Mouse (Mus musculus) lung, adult 10 weeks (tissue): ENCODE data around the gene Stk11. TPM values are rescaled to one million over a fixed set of nuclear protein-coding genes. Genes with fewer than 3 reads are reported as not detected.

Source experiments
- polyA plus RNA-seq: library from polyadenylated mRNA; stranded (reverse); fragments of 350-450 nt; fragmentation: Illumina TruSeq; extraction: RNeasy Lipid Tissue Mini Kit (QIAGEN cat#74804); gene quantifications from one replicate; pipeline ENCODE4 v1.2.3, GENCODE M21; 2014; ENCODE audit warnings: low read depth, low replicate concordance; ENCODE audit not compliant: insufficient read depth

Stk11 gene
- polyA plus RNA-seq = 98.1 TPM

DNA sequence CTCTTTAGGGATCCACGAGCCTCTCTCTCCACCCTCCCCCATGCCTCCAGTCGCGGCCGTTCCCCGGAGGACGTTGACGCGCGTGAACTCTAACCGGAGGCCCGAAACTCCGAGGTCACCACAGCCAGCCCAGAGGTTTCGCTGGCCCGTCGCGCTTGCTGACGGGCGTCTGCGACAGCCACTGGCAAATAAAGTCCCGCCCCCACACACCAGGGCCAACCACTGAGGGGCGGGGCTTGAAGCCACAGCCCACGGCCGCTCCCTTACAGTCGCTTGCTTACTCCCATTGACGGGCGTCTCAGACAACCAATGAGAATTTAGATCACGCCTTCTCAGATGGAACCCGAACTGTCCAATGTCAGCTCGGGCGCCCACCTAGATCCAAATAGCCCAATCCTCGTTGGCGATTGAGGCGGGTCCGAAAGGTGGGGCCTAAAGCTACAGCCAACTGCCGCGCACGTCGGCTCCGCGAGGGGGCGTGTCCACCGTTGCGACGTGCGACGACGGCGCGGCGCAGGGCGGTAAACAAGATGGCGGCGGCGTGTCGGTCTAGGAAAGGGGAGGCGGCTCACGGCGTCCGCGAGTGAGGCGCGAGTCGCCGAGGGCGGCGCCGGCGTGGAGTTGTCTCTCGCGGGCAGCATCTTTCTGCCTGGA is at the start of gene Stk11:
Gene Stk11 (plus strand): TSS at position 514 of the 654 bp plus-strand sequence.

DNA sequence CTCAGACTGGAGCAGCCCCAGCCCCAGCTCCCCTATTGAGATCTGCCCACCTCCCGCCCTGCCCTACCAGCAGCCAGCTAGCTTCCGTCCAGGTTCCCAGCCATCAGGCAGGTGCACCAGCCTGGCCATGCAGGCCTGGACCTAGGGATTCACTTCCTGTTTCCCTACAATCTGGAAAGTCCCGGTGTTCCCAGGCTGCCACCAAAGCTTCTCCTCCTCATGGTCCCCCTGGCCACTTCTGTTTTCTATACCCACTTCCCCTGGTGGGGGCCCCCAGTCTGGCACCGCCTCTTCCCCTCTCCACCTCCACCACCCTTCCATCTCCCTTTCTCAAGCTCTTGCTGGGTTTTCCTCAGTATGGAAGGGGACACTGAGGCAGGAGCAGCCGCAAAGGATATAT is 10.1 kb upstream of the Stk11 start, which contains the start of gene Sbno2:
Gene Sbno2 (minus strand): TSS at position 112 of the 400 bp plus-strand sequence.

DNA sequence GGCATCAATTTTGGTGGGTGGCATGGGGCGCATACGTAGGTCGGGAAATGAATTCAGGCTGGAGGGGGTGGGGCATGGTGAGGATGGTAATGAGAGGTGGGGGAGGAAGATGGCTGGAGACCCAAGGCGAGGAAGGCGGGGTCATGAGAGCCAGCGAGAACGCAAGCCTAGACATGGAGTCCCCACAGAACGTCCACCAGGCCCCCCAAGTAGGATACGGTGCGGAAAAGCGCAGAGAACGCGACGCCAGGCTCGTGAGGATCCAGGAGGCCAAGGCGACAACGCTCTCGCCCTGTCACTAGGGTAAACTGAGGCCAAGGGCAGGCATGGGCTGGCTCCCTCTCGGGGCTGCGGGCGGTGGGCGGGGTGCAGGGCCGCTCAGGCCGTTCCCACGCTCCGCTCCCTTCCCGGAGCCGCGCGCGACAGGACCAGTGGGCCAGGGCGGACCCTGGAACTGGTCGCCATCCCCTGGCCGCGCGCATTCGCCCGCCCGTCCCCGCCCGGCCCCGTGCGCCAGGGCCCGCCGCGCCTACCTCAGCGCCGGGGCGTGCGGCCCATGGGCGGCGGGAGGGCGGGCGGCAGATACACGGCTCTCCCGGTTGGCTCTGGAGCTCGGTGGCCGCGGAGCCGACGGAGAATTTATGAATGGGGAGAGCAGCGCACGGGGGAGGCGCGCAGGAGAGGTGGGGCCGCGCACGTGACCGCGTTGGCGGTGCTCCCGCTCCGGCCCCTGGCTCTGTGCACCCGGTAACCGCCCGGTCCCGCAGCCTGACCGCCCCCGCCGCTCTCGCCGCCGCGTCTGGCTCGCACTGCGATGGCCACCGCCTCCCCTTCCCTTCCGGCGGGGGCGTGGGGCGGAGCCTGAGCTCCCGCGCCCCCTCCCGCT is 23.2 kb downstream of the Stk11 start, which contains the start of gene Atp5d:
Gene Atp5d (plus strand): TSS at position 80 of the 886 bp plus-strand sequence.

DNA sequence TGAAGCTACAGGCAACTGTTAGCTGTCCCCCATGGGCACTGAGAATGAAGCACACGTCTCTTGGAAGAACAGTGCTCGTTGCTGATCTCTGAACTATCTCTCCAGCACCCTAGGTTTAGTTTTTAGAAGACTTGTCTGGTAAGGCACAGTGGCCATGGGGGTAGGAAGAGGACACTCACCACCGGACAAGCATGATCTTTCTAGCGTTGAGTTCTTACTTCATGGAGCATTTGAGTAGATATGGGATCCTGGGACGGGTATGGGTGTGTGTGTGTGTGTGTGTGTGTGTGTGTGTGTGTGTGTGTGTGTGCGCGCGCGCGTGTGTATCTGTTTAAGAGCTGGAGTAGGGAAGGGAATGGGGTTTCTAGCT is 25.0 kb downstream of the Stk11 start, which contains the start of gene Cbarp:
Gene Cbarp (minus strand): TSS at position 170 of the 370 bp plus-strand sequence.

DNA sequence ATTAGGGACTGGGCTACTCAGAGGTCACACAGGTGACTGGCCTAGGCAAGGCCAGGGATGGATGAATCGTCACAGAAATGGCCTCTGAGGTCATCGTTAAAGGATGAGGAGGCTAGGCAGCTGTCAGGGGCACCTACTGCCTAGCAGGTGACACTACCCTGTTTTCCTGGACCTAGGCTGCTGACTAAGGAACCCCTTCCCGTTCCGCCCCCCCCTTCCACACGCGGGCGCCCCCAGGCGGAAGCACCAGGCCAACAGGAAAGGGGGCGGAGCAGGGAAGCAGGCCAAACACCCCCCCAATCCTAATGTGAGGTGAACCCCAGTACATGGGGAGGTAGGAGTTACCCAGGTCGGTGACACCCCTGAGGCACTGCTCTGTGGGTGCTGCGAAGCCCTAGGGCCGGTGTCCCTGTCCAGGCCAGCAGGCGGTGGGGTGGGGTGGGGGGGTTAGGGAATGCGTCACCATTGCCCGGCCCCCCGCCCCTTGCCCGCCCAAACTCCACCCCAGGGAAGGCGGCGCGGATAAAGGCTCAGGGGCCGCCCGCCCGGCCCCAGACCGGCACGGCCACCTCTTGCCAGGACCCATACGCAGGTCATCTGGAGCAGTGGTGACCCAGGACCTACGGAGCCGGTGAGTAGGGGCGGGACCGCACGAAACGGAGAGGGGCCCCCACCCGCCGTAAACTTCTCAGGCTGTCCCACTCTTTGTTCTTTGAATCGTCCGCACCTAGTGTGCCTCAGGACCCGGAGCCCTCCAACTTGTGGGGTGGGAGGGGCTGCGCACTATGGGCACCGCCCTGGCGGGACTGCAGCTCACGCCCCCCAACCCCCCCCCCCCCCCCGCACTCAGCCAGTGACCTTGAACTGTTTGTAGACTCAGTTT is 32.4 kb downstream of the Stk11 start, which contains the start of gene Midn:
Gene Midn (plus strand): TSS at position 554 of the 883 bp plus-strand sequence.

DNA sequence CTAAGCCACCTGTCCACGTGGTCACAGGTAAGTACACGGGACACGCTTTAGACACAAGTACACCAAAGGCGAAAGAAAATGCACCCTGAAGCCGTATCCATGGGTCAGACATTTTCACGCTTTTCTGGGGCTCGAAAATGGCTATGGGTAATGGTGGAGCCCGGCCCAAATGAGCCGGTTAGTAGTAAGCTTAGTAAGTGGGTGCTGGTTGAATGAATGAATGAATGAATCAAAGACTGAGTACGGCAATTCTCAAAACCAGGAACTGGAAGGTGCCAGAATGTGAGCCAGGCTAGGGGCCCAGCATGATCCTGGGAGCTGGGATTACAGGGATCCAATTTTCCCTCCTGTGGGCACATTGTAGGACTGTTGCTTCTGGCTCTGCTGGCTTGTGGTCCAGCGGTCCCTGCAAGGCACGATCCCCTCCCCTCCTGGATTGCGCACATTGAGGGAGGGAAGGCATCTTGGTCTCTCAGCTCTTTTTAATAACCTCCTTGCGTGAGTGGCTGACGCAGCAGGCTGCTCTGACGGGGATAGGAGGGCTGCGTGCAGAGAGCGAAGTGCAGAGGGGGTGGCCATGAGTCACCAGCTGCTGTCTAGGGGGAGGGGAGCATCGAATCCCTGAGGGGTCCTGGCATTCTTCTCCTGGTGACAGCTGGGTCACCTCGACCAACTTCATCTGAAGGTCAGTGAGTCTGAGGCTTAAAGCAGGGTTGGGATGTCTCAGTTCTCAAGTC is 50.0 kb downstream of the Stk11 start, which contains the start of gene Cirbp:
Gene Cirbp (plus strand): TSS at position 594 of the 737 bp plus-strand sequence.

DNA sequence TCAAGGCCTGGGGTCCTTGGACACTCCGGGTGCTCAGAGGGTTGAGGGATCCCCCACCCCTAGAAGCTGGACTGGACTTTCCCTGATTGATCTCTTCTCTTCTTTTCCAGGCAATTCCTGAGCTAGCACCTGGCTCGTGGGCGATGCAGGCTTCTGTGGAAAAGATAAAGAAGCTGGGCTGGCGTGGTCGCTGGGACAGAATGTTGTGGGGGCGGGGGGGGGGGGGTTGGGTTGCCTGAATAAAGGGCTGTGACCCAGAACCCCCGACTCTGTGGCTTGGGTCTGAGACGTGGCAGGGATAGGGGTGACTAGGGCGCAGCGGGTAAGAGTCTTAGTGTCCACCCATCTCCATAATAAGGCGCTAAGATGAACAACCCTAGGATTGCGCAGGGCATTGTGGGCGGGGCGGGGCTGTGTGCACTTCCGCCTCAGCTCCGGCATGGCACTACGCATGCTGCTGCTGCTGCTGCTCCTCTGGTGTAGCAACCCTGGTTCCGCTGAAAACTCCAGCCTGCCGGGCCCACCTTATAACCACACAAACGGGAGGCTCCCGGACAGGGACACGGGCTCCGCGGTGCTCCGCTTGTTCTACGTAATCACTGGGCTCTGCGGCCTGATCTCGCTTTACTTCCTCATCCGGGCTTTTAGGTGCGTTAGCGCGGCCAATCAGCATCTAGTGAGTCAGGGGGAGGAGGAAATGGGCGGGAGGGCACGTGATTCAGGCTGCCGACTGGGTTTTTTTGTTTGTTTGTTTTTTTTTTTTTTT is 57.1 kb downstream of the Stk11 start, which contains the start of gene 1600002K03Rik:
Gene 1600002K03Rik (plus strand): TSS at position 418 of the 766 bp plus-strand sequence.

DNA sequence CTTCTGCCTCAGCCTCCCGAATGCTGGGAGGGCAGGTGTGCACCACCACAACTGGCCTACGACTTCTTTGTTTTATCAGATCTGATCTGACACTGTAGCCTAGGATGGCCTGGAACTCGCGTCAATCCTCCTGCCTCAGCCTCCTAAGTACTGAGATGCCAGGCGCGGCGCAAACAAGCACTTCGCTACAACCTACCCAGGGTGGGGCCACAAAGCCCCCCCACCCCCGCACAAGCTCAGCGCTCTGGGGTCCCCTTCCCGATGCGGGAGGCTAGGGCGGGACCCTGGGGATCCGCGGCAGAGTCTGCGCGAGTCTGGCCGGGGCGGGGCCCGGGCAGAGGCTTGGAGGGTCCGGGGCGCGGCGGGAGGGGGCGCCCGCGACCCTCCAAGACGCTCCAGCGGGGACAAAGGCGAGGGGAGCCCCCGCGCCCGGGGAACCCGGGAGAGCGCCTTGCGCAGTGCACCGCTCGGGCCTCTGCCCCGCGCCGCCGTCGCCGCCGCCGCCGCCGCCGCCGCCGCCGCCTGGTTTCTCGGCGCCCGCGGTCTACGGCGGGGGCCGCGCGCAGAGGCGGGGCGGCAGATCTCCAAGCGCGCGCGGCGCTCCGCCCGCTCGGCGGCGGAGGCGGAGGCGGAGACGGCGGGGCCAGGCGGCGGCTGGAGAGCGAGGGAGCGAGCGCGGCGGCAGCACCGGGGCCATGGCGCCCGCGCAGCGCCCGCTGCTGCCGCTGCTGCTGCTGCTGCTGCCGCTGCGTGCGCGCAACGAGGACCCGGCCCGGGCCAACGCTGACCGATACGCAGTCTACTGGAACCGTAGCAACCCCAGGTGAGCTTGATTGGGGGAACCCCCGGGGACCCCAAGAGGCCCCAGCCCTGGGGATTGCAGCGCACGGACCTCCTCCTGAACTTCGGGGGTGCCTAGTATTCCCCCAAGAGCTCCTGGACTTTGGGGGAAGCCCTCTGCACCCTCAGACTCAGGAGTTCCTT is 63.8 kb downstream of the Stk11 start, which contains the start of gene Efna2:
Gene Efna2 (plus strand): TSS at position 415 of the 984 bp plus-strand sequence.

Other genes with a start within 250 kb of the Stk11 start
- 2.2 TPM for gene Prtn3, start 241.3 kb upstream of the Stk11 start, polyA plus RNA-seq
- 3.4 TPM for gene Plppr3, start 241.2 kb upstream of the Stk11 start, polyA plus RNA-seq
- gene Elane, start 229.6 kb upstream of the Stk11 start, polyA plus RNA-seq = not detected
- gene Cfd, start 224.9 kb upstream of the Stk11 start, polyA plus RNA-seq = 873 TPM
- 12.4 TPM for gene Med16, start 206.9 kb upstream of the Stk11 start, polyA plus RNA-seq
- not detected for gene Gm26602, start 204.9 kb upstream of the Stk11 start, polyA plus RNA-seq
- gene Kiss1r, start 198.8 kb upstream of the Stk11 start, polyA plus RNA-seq = 3.0 TPM
- 59.6 TPM for gene R3hdm4, start 194.6 kb upstream of the Stk11 start, polyA plus RNA-seq
- gene Arid3a, start 188.8 kb upstream of the Stk11 start, polyA plus RNA-seq = 2.2 TPM
- 25.0 TPM for gene Wdr18, start 155.7 kb upstream of the Stk11 start, polyA plus RNA-seq
- not detected for gene Grin3b, start 145.1 kb upstream of the Stk11 start, polyA plus RNA-seq
- 67.1 TPM for gene Tmem259, start 131.5 kb upstream of the Stk11 start, polyA plus RNA-seq
- gene Cnn2, start 127.2 kb upstream of the Stk11 start, polyA plus RNA-seq = 208 TPM
- 7.0 TPM for gene Abca7, start 119.3 kb upstream of the Stk11 start, polyA plus RNA-seq
- gene Arhgap45, start 99.2 kb upstream of the Stk11 start, polyA plus RNA-seq = 36.5 TPM
- 120 TPM for gene Polr2e, start 76.0 kb upstream of the Stk11 start, polyA plus RNA-seq
- gene Gpx4, start 68.6 kb upstream of the Stk11 start, polyA plus RNA-seq = 1,013 TPM
- 13.9 TPM for gene Sbno2, start 10.2 kb upstream of the Stk11 start, polyA plus RNA-seq
- 267 TPM for gene Atp5d, start 22.8 kb downstream of the Stk11 start, polyA plus RNA-seq
- gene Cbarp, start 25.0 kb downstream of the Stk11 start, polyA plus RNA-seq = 6.8 TPM
- gene Midn, start 32.5 kb downstream of the Stk11 start, polyA plus RNA-seq = 24.9 TPM
- 84.5 TPM for gene Cirbp, start 50.2 kb downstream of the Stk11 start, polyA plus RNA-seq
- gene 1600002K03Rik, start 57.1 kb downstream of the Stk11 start, polyA plus RNA-seq = 27.6 TPM
- 1.1 TPM for gene Efna2, start 63.7 kb downstream of the Stk11 start, polyA plus RNA-seq
- gene Mum1, start 110.6 kb downstream of the Stk11 start, polyA plus RNA-seq = 23.2 TPM
- gene Ndufs7, start 133.3 kb downstream of the Stk11 start, polyA plus RNA-seq = 159 TPM
- gene Gamt, start 145.2 kb downstream of the Stk11 start, polyA plus RNA-seq = 15.2 TPM
- 33.6 TPM for gene Dazap1, start 145.7 kb downstream of the Stk11 start, polyA plus RNA-seq
- gene Rps15, start 176.7 kb downstream of the Stk11 start, polyA plus RNA-seq = 3,529 TPM
- 0.46 TPM for gene Apc2, start 180.2 kb downstream of the Stk11 start, polyA plus RNA-seq
- gene 2310011J03Rik, start 204.7 kb downstream of the Stk11 start, polyA plus RNA-seq = 50.0 TPM
- gene Pcsk4, start 213.7 kb downstream of the Stk11 start, polyA plus RNA-seq = 2.0 TPM
- 12.2 TPM for gene Reep6, start 214.2 kb downstream of the Stk11 start, polyA plus RNA-seq
- gene Adamtsl5, start 232.6 kb downstream of the Stk11 start, polyA plus RNA-seq = 21.3 TPM
- 1.6 TPM for gene Plk5, start 240.7 kb downstream of the Stk11 start, polyA plus RNA-seq